Mouse (Mus musculus): ENCODE measurements at regions not wholly inside any gene's neighbourhood (a gene's known extent, or its start where the extent isn't known, plus 50 kb on each side); places are given as distances from the start of the nearest gene placed in this dataset.

- peak; percentile 13 for DNase-seq (ENCODE audit: low spot score)
These were observed 544.1 kb downstream of the D3Ertd751e start for GRCm38 (mm10) chr3:42286471-42286870.

GRCm38 (mm10) chr3:42312424-42312823, 570.0 kb downstream of the D3Ertd751e start:
- DNase-seq (ENCODE audit: low spot score), result no peak

- DNase-seq (ENCODE audit: low spot score), result no peak
These were observed 585.3 kb downstream of the D3Ertd751e start for GRCm38 (mm10) chr3:42327708-42328107.

- no peak for DNase-seq (ENCODE audit: low spot score)
These were observed 600.4 kb downstream of the D3Ertd751e start for GRCm38 (mm10) chr3:42342806-42343205.

- no peak for DNase-seq (ENCODE audit: low spot score)
These were observed 634.4 kb downstream of the D3Ertd751e start for GRCm38 (mm10) chr3:42376785-42377184.

GRCm38 (mm10) chr3:42382151-42382550, 639.7 kb downstream of the D3Ertd751e start:
- DNase-seq (ENCODE audit: low spot score), result peak; percentile 27

GRCm38 (mm10) chr3:42402716-42403115, 660.3 kb downstream of the D3Ertd751e start:
- peak; percentile 5 for DNase-seq (ENCODE audit: low spot score)

- peak; percentile 17 for DNase-seq (ENCODE audit: low spot score)
These were observed 666.7 kb downstream of the D3Ertd751e start for GRCm38 (mm10) chr3:42408958-42409633.

GRCm38 (mm10) chr3:42427363-42427762, 685.0 kb downstream of the D3Ertd751e start:
- DNase-seq (ENCODE audit: low spot score), result no peak

GRCm38 (mm10) chr3:42449575-42449974, 707.2 kb downstream of the D3Ertd751e start:
- DNase-seq (ENCODE audit: low spot score), result no peak

GRCm38 (mm10) chr3:42464353-42464752, 721.9 kb downstream of the D3Ertd751e start:
- DNase-seq (ENCODE audit: low spot score), result no peak

GRCm38 (mm10) chr3:42467125-42467524, 724.7 kb downstream of the D3Ertd751e start:
- no peak for DNase-seq (ENCODE audit: low spot score)

GRCm38 (mm10) chr3:42514922-42515593, 772.6 kb downstream of the D3Ertd751e start:
- no peak for DNase-seq (ENCODE audit: low spot score)

- DNase-seq (ENCODE audit: low spot score), result no peak
These were observed 773.9 kb downstream of the D3Ertd751e start for GRCm38 (mm10) chr3:42516286-42516685.

GRCm38 (mm10) chr3:42531397-42531796, 789.0 kb downstream of the D3Ertd751e start:
- DNase-seq (ENCODE audit: low spot score), result no peak

GRCm38 (mm10) chr3:42566731-42567130, 824.3 kb downstream of the D3Ertd751e start:
- DNase-seq (ENCODE audit: low spot score), result no peak

- no peak for DNase-seq (ENCODE audit: low spot score)
These were observed 828.1 kb downstream of the D3Ertd751e start for GRCm38 (mm10) chr3:42570364-42571024.

GRCm38 (mm10) chr3:42571877-42572459, 829.6 kb downstream of the D3Ertd751e start:
- no peak for DNase-seq (ENCODE audit: low spot score)

GRCm38 (mm10) chr3:42573155-42573554, 830.7 kb downstream of the D3Ertd751e start:
- no peak for DNase-seq (ENCODE audit: low spot score)

- DNase-seq (ENCODE audit: low spot score), result no peak
These were observed 839.9 kb downstream of the D3Ertd751e start for GRCm38 (mm10) chr3:42582311-42582710.

- DNase-seq (ENCODE audit: low spot score), result no peak
These were observed 845.0 kb downstream of the D3Ertd751e start for GRCm38 (mm10) chr3:42587296-42587932.

- no peak for DNase-seq (ENCODE audit: low spot score)
These were observed 847.1 kb downstream of the D3Ertd751e start for GRCm38 (mm10) chr3:42589516-42589915.
